Mouse (Mus musculus) heart, embryonic 12.5 days (tissue): ENCODE results near the gene Sephs1. TPM values are rescaled to one million over a fixed set of nuclear protein-coding genes. Genes with fewer than 3 reads are reported as not detected.
"Not testable (repeated sequence)": the region's sequence is repeated elsewhere in the genome, so short reads cannot be mapped to it uniquely, and the experiment has no call there.

Experiments
- ATAC-seq: fragments of 200-750 bp; cut with Nextera tagmentation; 2 replicates; pipeline ENCODE4 v1.8.0; 2017; ENCODE audit warnings: moderate TSS enrichment, moderate library complexity; ENCODE audit not compliant: insufficient number of reproducible peaks, low FRiP score
- H3K27ac ChIP-seq: fragments of 300-500 bp; sonication (generic); 2 replicates; pipeline ENCODE4 v1.5.1; 2016; ENCODE audit warnings: mild to moderate bottlenecking, moderate library complexity; ENCODE audit not compliant: poor library complexity, severe bottlenecking
- H3K27me3 ChIP-seq: fragments of 300-500 bp; sonication (generic); replicated peaks from 2 replicates; pipeline ENCODE4 v1.6.1; 2016; ENCODE audit warnings: mild to moderate bottlenecking, moderate library complexity
- H3K36me3 ChIP-seq: fragments of 300-500 bp; sonication (generic); 2 replicates; pipeline ENCODE4 v1.6.1; 2016; ENCODE audit warnings: mild to moderate bottlenecking, moderate library complexity
- H3K4me1 ChIP-seq: fragments of 300-500 bp; sonication (generic); replicated peaks from 2 replicates; pipeline ENCODE4 v1.6.1; 2016; ENCODE audit warnings: mild to moderate bottlenecking
- H3K4me2 ChIP-seq: fragments of 300-500 bp; sonication (generic); 2 replicates; pipeline ENCODE4 v1.6.1; 2016; ENCODE audit warnings: mild to moderate bottlenecking, moderate library complexity
- H3K4me3 ChIP-seq: fragments of 300-500 bp; sonication (generic); 2 replicates; pipeline ENCODE4 v1.5.1; 2016; ENCODE audit warnings: mild to moderate bottlenecking
- H3K9ac ChIP-seq: fragments of 300-500 bp; sonication (generic); 2 replicates; pipeline ENCODE4 v1.6.1; 2016; ENCODE audit warnings: mild to moderate bottlenecking, moderate library complexity
- H3K9me3 ChIP-seq: fragments of 300-500 bp; sonication (generic); replicated peaks from 2 replicates; pipeline ENCODE4 v1.6.1; 2016; ENCODE audit warnings: mild to moderate bottlenecking, moderate library complexity
- WGBS: fragments of 180-500 bp; shearing (Covaris S2); methylation state at CpG from one replicate; pipeline ENCODE4 v1.1.7; 2016; 5-methylcytosine and 5-hydroxymethylcytosine counted together
- polyA plus RNA-seq: library from polyadenylated mRNA; unstranded; fragments of >200 nt; fragmentation: Nextera tagmentation; extraction: Ambion mirVana; gene quantifications from 2 replicates; pipeline ENCODE4 v1.2.1, GENCODE M21; 2016

Gene Sephs1
- polyA plus RNA-seq, 1 experiment from 2014 or later, result 58.4 TPM

GRCm38 (mm10) chr2:4929230-4929629 is 47.9 kb downstream of the Sephs1 start:
- Histone ChIP-seq H3K4me3 (no peak overlapping the region), H3K9me3 (peaks cover 5% of the 10 kb centered on the region; the same call in 1 of the 2 replicates), H3K27me3 (no peaks in the 10 kb centered on the region), H3K36me3 (peaks cover 79% of the 10 kb centered on the region), H3K4me2 (no peak overlapping the region), H3K9ac (no peak overlapping the region), H3K4me1 (no peaks in the 10 kb centered on the region), H3K27ac (no peak overlapping the region)
- 55% methylated on average over 2 of the region's 2 CpGs for WGBS
- no peak for ATAC-seq

GRCm38 (mm10) chr2:4934516-4934915 is 53.2 kb downstream of the Sephs1 start:
- Histone ChIP-seq H3K9me3 (no peaks in the 10 kb centered on the region; the same call in 1 of the 2 replicates), H3K4me2 (no peak overlapping the region), H3K9ac (no peak overlapping the region), H3K4me1 (no peaks in the 10 kb centered on the region), H3K36me3 (peaks cover 70% of the 10 kb centered on the region), H3K27ac (no peak overlapping the region), H3K27me3 (no peaks in the 10 kb centered on the region), H3K4me3 (no peak overlapping the region)
- 86% methylated on average over 9 of the region's 9 CpGs for WGBS
- ATAC-seq, result no peak

DNA sequence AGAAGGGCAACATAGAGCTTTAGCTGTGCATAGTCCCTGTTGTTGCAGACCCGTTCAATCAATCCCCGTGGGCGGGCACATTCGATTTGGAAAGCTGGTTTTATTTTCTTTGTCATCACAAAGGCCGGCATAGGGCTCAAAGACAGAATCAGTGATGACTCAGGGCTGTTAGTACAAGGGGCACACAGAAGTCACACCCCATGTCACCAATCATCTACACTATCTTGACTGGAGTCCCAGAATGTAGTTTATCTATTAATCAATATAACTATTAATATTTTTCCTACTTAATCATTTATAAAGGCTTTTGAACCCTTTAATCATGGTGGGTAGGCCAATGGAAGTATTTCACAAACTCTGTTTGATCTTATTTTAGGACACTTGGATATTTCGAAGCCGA is 56.6 kb downstream of the Sephs1 start:
- H3K4me3 ChIP-seq, result no peak overlapping the region
- H3K4me1 ChIP-seq, result no peaks in the 10 kb centered on the region
- no peaks in the 10 kb centered on the region for H3K27me3 ChIP-seq
- no peak overlapping the region for H3K9ac ChIP-seq
- peaks cover 58% of the 10 kb centered on the region for H3K36me3 ChIP-seq
- H3K27ac ChIP-seq, result no peak overlapping the region
- H3K4me2 ChIP-seq, result no peak overlapping the region
- ATAC-seq, result no peak
- H3K9me3 ChIP-seq, result peaks cover 11% of the 10 kb centered on the region; the same call in 1 of the 2 replicates
- WGBS, result 90% methylated on average over 7 of the region's 7 CpGs

- H3K4me1 ChIP-seq, result no peaks in the 10 kb centered on the region
- peaks cover 43% of the 10 kb centered on the region for H3K36me3 ChIP-seq
- 84% methylated on average over 11 of the region's 11 CpGs for WGBS
- no peak overlapping the region for H3K4me2 ChIP-seq
- no peak overlapping the region for H3K4me3 ChIP-seq
- no peak overlapping the region for H3K9ac ChIP-seq
- no peak for ATAC-seq
- H3K9me3 ChIP-seq, result peaks cover 23% of the 10 kb centered on the region
- no peaks in the 10 kb centered on the region for H3K27me3 ChIP-seq
- no peak overlapping the region for H3K27ac ChIP-seq
Measured at GRCm38 (mm10) chr2:4940861-4941260, 59.5 kb downstream of the Sephs1 start.

DNA sequence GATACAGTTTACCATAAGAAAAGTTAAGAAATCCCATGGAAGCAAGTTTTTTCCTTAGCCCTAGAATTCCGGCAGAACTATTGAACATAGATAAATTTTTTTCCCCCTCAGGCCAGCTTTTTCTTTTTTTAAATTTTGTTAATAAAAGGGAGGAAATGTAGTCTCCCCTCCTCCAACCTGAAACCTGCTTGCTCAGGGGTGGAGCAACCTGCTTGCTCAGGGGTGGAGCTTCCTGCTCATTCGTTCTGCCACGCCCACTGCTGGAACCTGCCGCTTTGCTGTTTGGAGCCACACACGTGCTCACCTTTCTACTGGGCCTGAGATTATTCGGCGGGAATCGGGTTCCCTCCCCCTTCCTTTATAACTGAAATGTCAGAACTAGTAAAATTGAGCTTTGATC is 68.3 kb downstream of the Sephs1 start:
- not testable (repeated sequence) for H3K4me2 ChIP-seq, ATAC-seq, H3K9ac ChIP-seq, H3K27ac ChIP-seq, H3K27me3 ChIP-seq, H3K36me3 ChIP-seq, H3K4me1 ChIP-seq, H3K4me3 ChIP-seq
- 82% methylated on average over 6 of the region's 8 CpGs for WGBS
- peaks cover 13% of the 10 kb centered on the region; the same call in 1 of the 2 replicates for H3K9me3 ChIP-seq

GRCm38 (mm10) chr2:4950986-4951385 is 69.6 kb downstream of the Sephs1 start:
- Histone ChIP-seq H3K4me1 (no peaks in the 10 kb centered on the region), H3K27me3 (no peaks in the 10 kb centered on the region), H3K27ac (no peak overlapping the region), H3K9ac (no peak overlapping the region), H3K36me3 (no peaks in the 10 kb centered on the region), H3K9me3 (peaks cover 13% of the 10 kb centered on the region; the same call in 1 of the 2 replicates), H3K4me3 (no peak overlapping the region), H3K4me2 (no peak overlapping the region)
- 83% methylated on average over 2 of the region's 2 CpGs for WGBS
- ATAC-seq, result no peak

- Histone ChIP-seq H3K4me2 (no peak overlapping the region), H3K9me3 (peaks cover 13% of the 10 kb centered on the region; the same call in 1 of the 2 replicates), H3K27me3 (no peaks in the 10 kb centered on the region), H3K36me3 (no peaks in the 10 kb centered on the region), H3K4me1 (no peaks in the 10 kb centered on the region), H3K4me3 (no peak overlapping the region), H3K27ac (no peak overlapping the region), H3K9ac (no peak overlapping the region)
- ATAC-seq, result no peak
- WGBS, result 84% methylated on average over 6 of the region's 6 CpGs
Measured at GRCm38 (mm10) chr2:4954216-4954760, 72.9 kb downstream of the Sephs1 start.

DNA sequence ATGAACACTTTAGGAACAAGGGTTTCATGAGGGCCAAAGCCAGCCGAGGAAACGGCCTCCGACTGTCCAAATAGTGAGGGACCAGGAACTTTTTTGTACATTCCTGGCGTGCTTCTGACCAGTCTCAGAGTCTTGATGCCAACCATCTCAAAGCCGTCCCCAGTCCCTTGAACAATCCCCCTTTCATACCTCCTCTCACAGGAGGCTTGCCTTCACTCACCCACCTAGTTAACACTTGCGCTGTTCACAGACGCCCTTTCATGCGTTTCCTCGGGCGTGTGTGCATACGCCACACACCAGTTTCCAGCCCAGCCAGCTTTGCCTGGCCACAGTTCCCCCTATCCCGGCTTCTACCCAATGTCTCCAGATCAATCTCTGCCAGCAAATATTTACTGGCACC is 76.7 kb downstream of the Sephs1 start:
- ATAC-seq, result no peak
- Histone ChIP-seq H3K9me3 (no peaks in the 10 kb centered on the region), H3K27ac (no peak overlapping the region), H3K4me1 (no peaks in the 10 kb centered on the region), H3K4me3 (no peak overlapping the region), H3K4me2 (no peak overlapping the region), H3K36me3 (no peaks in the 10 kb centered on the region), H3K9ac (no peak overlapping the region), H3K27me3 (no peaks in the 10 kb centered on the region)
- 84% methylated on average over 12 of the region's 12 CpGs for WGBS

Other genes starting within 250 kb of the Sephs1 start
- gene Prpf18, start 229.5 kb upstream of the Sephs1 start, polyA plus RNA-seq, result 35.7 and 36.1 TPM in 2 replicates
- gene Bend7, start 163.7 kb upstream of the Sephs1 start, polyA plus RNA-seq, result 1.9 and 2.4 TPM in 2 replicates
- gene Phyh, start 37.5 kb downstream of the Sephs1 start, polyA plus RNA-seq, result 132 and 140 TPM in 2 replicates
- gene Ucma, start 94.6 kb downstream of the Sephs1 start, polyA plus RNA-seq, result not detected in 2 replicates
- 23.8 and 24.2 TPM in 2 replicates for gene Mcm10, start 131.2 kb downstream of the Sephs1 start, polyA plus RNA-seq
- 17.1 and 17.5 TPM in 2 replicates for gene Optn, start 182.5 kb downstream of the Sephs1 start, polyA plus RNA-seq